Mouse (Mus musculus): Measurements from ENCODE around the gene Tmem245. TPM values are rescaled to one million over a fixed set of nuclear protein-coding genes. Genes with fewer than 3 reads are reported as not detected.

Gene Tmem245
- polyA plus RNA-seq, 1 experiment from 2014 or later, result 2.8 TPM

DNA sequence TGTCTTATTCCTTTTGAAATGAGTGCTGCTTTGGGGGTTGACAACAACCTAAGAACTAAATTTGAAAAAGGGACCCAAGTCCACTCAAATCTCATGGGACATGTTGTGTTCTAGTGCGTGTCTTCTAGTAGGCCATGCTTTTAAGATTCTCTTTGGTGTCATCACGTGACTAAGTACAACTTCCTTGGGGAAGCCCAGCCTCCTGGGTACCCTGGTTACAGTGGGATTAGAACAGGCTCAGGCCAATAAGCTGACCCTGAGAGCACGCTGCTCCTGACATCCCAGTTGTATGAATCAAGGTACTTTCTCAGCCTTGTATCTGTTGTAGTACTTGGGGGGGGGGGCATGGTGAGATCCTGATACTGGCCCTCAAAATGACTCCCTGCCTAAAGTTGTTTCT lies 4.5 kb upstream of the Tmem245 start:
- peaks cover 13% of the 10 kb centered on the region for H3K4me1 ChIP-seq (replicated peaks)
- H3K9ac ChIP-seq, result no peak overlapping the region
- no peak for ATAC-seq (ENCODE audit: low read depth)
- no peak overlapping the region for H3K4me2 ChIP-seq
- H3K27me3 ChIP-seq, result no peaks in the 10 kb centered on the region
- WGBS (ENCODE audit: insufficient replicate concordance), result 73% methylated on average over 3 of the region's 3 CpGs
- no peak overlapping the region for H3K27ac ChIP-seq
- H3K36me3 ChIP-seq, result no peaks in the 10 kb centered on the region
- DNase-seq, result no peak
- no peak overlapping the region for H3K4me3 ChIP-seq (replicated peaks)
- H3K9me3 ChIP-seq (replicated peaks), result no peaks in the 10 kb centered on the region

DNA sequence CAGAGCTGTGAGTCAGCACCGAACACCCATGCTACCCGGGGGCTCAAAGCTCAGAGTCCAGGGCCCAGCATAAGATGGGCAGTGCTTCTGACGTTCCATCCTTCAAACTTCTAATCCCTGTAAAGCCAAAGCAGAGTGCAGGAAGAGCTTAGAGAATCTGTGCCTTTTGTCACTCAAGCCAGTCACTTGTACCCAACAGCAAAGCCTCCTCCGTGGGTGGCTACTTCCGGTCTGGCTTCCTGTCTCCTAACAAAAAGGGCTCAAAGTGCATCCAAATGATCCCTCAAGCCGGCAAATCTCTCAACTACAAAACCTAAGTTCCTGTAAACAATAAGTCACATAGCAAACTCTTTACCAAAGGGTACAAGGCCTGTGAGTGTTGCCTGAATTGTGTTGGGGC lies 2.3 kb upstream of the Tmem245 start:
- no peak for DNase-seq
- H3K9me3 ChIP-seq (replicated peaks), result no peaks in the 10 kb centered on the region

GRCm38 (mm10) chr4:56946180-56946579 lies 1.1 kb downstream of the Tmem245 start:
- H3K4me3 ChIP-seq (replicated peaks), result peak overlapping the region; percentile 84
- peak overlapping the region; percentile 87 for H3K9ac ChIP-seq
- no peaks in the 10 kb centered on the region for H3K27me3 ChIP-seq
- H3K4me2 ChIP-seq, result peak overlapping the region; percentile 92
- no peaks in the 10 kb centered on the region for H3K36me3 ChIP-seq
- 5% methylated on average over 14 of the region's 14 CpGs for WGBS (ENCODE audit: insufficient replicate concordance)
- H3K9me3 ChIP-seq (replicated peaks), result no peaks in the 10 kb centered on the region
- no peak overlapping the region for H3K27ac ChIP-seq
- H3K4me1 ChIP-seq (replicated peaks), result peaks cover 56% of the 10 kb centered on the region
- ATAC-seq (ENCODE audit: low read depth) (no peak), DNase-seq (no peak)

More for the DNA sequence above, 2.3 kb upstream of the Tmem245 start:
- Histone ChIP-seq H3K4me3 (replicated peaks) (no peak overlapping the region), H3K4me1 (replicated peaks) (peaks cover 29% of the 10 kb centered on the region), H3K36me3 (no peaks in the 10 kb centered on the region), H3K4me2 (no peak overlapping the region), H3K27me3 (no peaks in the 10 kb centered on the region), H3K9ac (no peak overlapping the region), H3K27ac (no peak overlapping the region)
- 36% methylated on average over 6 of the region's 6 CpGs for WGBS (ENCODE audit: insufficient replicate concordance)
- ATAC-seq (ENCODE audit: low read depth), result no peak

- Histone ChIP-seq H3K36me3 (no peaks in the 10 kb centered on the region), H3K4me2 (0 out of 2 replicates have a peak overlapping the region, but pooled peaks have one; percentile 2), H3K27me3 (no peaks in the 10 kb centered on the region), H3K4me1 (replicated peaks) (peaks cover 71% of the 10 kb centered on the region), H3K9me3 (replicated peaks) (no peaks in the 10 kb centered on the region), H3K4me3 (replicated peaks) (no peak overlapping the region), H3K9ac (no peak overlapping the region), H3K27ac (no peak overlapping the region)
- no peak for ATAC-seq (ENCODE audit: low read depth)
- 36% methylated on average over 4 of the region's 4 CpGs for WGBS (ENCODE audit: insufficient replicate concordance)
- DNase-seq, result no peak
Measured at GRCm38 (mm10) chr4:56944286-56944685, 3.0 kb downstream of the Tmem245 start.

DNA sequence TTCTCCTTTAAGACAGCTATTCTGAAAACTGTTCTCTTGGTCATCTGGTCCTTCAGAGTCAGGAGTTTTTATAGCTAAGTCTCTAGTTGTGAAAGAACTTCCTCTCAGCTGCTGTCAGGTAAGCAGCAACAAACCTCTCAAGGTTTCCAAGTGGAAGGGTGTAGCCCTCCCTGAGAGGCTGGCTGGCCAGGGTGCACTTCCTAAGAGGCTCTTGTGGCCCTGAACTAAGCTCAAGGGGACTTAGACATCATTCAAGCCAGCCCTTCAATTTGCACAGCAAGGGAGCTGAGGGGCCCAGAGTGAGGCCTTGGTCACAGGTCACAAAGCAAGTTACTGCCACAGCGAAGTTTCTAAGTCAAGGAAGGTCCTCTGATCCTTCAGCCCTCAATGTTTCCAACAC lies 4.0 kb downstream of the Tmem245 start:
- ATAC-seq (ENCODE audit: low read depth), result no peak
- DNase-seq, result no peak
- Histone ChIP-seq H3K4me1 (replicated peaks) (peaks cover 73% of the 10 kb centered on the region), H3K9ac (no peak overlapping the region), H3K27ac (no peak overlapping the region), H3K4me3 (replicated peaks) (no peak overlapping the region), H3K9me3 (replicated peaks) (no peaks in the 10 kb centered on the region), H3K27me3 (no peaks in the 10 kb centered on the region), H3K36me3 (no peaks in the 10 kb centered on the region), H3K4me2 (no peak overlapping the region)
- 65% methylated on average over 1 of the region's 1 CpGs for WGBS (ENCODE audit: insufficient replicate concordance)

GRCm38 (mm10) chr4:56942567-56942966 lies 4.7 kb downstream of the Tmem245 start:
- H3K4me3 ChIP-seq (replicated peaks), result no peak overlapping the region
- 81% methylated on average over 1 of the region's 1 CpGs for WGBS (ENCODE audit: insufficient replicate concordance)
- no peak overlapping the region for H3K27ac ChIP-seq
- no peaks in the 10 kb centered on the region for H3K27me3 ChIP-seq
- H3K4me1 ChIP-seq (replicated peaks), result peaks cover 69% of the 10 kb centered on the region
- ATAC-seq (ENCODE audit: low read depth) (no peak), DNase-seq (no peak)
- H3K9ac ChIP-seq, result no peak overlapping the region
- no peaks in the 10 kb centered on the region for H3K9me3 ChIP-seq (replicated peaks)
- H3K4me2 ChIP-seq, result no peak overlapping the region
- H3K36me3 ChIP-seq, result no peaks in the 10 kb centered on the region

DNA sequence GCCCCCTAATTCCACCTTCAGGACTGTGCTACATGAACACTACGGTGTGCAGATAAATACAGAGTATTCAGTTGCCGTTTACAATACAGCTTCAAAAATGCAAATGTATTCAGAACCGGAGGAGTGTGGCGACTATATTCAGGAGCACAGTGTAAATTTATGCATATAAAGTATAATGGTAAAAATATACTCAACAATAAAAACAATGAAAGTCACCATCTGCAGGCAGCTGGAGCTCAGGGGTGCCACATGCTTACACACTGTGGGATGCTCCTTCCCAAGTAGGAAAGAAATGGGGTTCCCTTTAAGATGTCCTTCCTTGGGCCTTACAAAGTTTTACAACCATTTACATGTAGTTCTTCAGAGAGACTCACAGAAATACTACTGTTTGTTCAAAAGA lies 5.8 kb downstream of the Tmem245 start:
- Histone ChIP-seq H3K9me3 (replicated peaks) (no peaks in the 10 kb centered on the region), H3K4me2 (no peak overlapping the region), H3K4me3 (replicated peaks) (no peak overlapping the region), H3K4me1 (replicated peaks) (peaks cover 68% of the 10 kb centered on the region), H3K27ac (no peak overlapping the region), H3K36me3 (no peaks in the 10 kb centered on the region), H3K9ac (no peak overlapping the region), H3K27me3 (no peaks in the 10 kb centered on the region)
- no peak for ATAC-seq (ENCODE audit: low read depth)
- DNase-seq, result no peak
- 76% methylated on average over 4 of the region's 4 CpGs for WGBS (ENCODE audit: insufficient replicate concordance)

DNA sequence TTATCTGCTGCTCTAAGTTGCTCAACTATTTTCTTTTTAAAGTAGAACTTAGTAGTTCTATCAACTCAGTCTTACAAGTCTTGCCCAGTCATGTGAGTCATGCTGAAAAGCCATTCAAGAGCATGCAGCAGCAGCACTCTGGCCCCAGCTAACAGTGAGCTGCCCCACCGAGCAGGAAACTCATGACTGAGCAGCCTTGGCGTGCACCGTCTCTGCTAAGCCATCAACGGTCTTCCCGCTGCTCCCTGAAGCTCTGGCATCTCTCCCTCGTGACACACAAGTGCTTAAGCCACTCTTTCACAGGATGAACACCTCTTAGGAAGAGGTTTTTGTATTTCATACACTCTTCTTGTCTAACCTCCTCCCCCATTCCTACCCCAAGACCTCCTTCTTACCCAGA lies 10.1 kb downstream of the Tmem245 start:
- Histone ChIP-seq H3K4me2 (no peak overlapping the region), H3K4me3 (replicated peaks) (no peak overlapping the region), H3K9ac (no peak overlapping the region), H3K27ac (no peak overlapping the region), H3K36me3 (peaks cover 26% of the 10 kb centered on the region), H3K27me3 (no peaks in the 10 kb centered on the region), H3K4me1 (replicated peaks) (peaks cover 29% of the 10 kb centered on the region), H3K9me3 (replicated peaks) (no peaks in the 10 kb centered on the region)
- WGBS (ENCODE audit: insufficient replicate concordance), result 51% methylated on average over 6 of the region's 6 CpGs
- no peak for DNase-seq
- no peak for ATAC-seq (ENCODE audit: low read depth)

DNA sequence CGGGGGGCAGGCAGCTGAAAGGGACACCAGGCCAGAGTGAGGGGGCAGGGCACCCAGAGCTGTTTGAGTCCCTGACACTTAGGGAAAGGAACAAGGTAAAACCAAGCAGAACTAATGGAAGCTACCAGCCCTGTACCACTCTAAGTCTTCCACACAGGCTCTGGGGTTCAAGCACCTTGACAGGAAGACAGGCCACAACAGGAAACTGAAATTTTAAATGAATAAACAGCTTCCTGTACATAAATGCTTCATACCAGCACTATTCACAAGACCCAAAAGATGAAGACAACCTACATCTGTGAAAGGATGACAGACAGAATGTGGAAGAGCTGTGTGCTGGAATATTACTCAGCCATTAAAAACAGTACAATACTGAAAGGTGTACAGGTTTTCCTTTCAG lies 11.9 kb downstream of the Tmem245 start:
- no peak overlapping the region for H3K9ac ChIP-seq
- H3K4me1 ChIP-seq (replicated peaks), result peaks cover 17% of the 10 kb centered on the region
- peaks cover 35% of the 10 kb centered on the region for H3K36me3 ChIP-seq
- H3K27ac ChIP-seq, result no peak overlapping the region
- H3K27me3 ChIP-seq, result no peaks in the 10 kb centered on the region
- no peak overlapping the region for H3K4me3 ChIP-seq (replicated peaks)
- ATAC-seq (ENCODE audit: low read depth) (no peak), DNase-seq (no peak)
- H3K4me2 ChIP-seq, result no peak overlapping the region
- H3K9me3 ChIP-seq (replicated peaks), result no peaks in the 10 kb centered on the region
- no CpG with 5 or more reads among the region's 1 CpGs for WGBS (ENCODE audit: insufficient replicate concordance)

DNA sequence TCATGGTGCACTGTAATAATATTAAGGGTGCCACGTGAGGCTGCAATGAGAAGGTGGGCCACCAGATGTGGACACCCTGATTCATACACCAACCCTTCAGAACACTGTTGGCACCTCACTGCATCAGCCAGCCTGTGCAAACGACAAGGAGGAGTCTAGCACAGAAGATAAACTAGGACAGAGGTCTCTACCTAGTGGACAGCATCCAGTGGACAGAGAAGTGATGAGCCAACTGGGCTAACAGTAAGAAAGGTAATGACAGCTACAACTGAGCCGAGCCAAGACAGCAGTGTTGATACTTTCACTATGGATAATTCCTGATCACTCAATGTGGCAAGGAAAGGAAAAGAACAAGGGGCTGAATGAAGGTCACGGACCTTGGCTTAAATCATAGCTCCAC lies 14.1 kb downstream of the Tmem245 start:
- H3K27me3 ChIP-seq, result no peaks in the 10 kb centered on the region
- ATAC-seq (ENCODE audit: low read depth) (no peak), DNase-seq (no peak)
- no peaks in the 10 kb centered on the region for H3K9me3 ChIP-seq (replicated peaks)
- no peak overlapping the region for H3K4me2 ChIP-seq
- H3K4me1 ChIP-seq (replicated peaks), result 0 out of 2 replicates have a peak, but pooled peaks cover 4% of the 10 kb centered on the region
- no peak overlapping the region for H3K4me3 ChIP-seq (replicated peaks)
- no peak overlapping the region for H3K27ac ChIP-seq
- no peak overlapping the region for H3K9ac ChIP-seq
- WGBS (ENCODE audit: insufficient replicate concordance), result 73% methylated on average over 4 of the region's 4 CpGs
- peaks cover 39% of the 10 kb centered on the region for H3K36me3 ChIP-seq

DNA sequence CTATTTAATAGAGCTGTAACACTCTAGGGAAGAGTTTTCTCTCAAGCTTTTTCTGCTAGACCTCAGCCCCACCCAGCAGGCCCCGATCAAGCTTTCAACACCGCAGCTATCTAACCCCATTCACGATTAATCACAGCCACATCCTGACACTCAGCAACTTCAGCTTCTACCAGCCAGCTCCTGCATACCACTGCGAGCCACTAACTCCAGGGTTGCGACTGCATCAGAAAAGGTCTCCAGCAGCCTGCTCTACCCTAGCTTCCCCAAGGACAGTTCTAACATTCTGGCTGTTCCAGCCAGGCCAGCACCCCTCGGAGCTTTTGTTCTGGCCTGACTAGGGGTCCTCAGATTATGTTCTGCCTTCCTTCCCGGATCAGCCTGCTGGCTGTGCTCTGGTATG lies 15.1 kb downstream of the Tmem245 start:
- H3K36me3 ChIP-seq, result peaks cover 41% of the 10 kb centered on the region
- no peak for ATAC-seq (ENCODE audit: low read depth)
- DNase-seq, result no peak
- no peak overlapping the region for H3K27ac ChIP-seq
- no peak overlapping the region for H3K4me2 ChIP-seq
- no peaks in the 10 kb centered on the region for H3K27me3 ChIP-seq
- no peaks in the 10 kb centered on the region for H3K4me1 ChIP-seq (replicated peaks)
- 51% methylated on average over 7 of the region's 7 CpGs for WGBS (ENCODE audit: insufficient replicate concordance)
- no peaks in the 10 kb centered on the region for H3K9me3 ChIP-seq (replicated peaks)
- H3K4me3 ChIP-seq (replicated peaks), result no peak overlapping the region
- no peak overlapping the region for H3K9ac ChIP-seq

- DNase-seq (no peak), ATAC-seq (ENCODE audit: low read depth) (no peak)
- Histone ChIP-seq H3K36me3 (peaks cover 51% of the 10 kb centered on the region), H3K9me3 (replicated peaks) (no peaks in the 10 kb centered on the region), H3K27ac (no peak overlapping the region), H3K4me1 (replicated peaks) (no peaks in the 10 kb centered on the region), H3K4me3 (replicated peaks) (no peak overlapping the region), H3K9ac (no peak overlapping the region), H3K4me2 (no peak overlapping the region), H3K27me3 (no peaks in the 10 kb centered on the region)
- 71% methylated on average over 4 of the region's 4 CpGs for WGBS (ENCODE audit: insufficient replicate concordance)
Measured at GRCm38 (mm10) chr4:56930312-56930711, 16.9 kb downstream of the Tmem245 start.
